Mouse (Mus musculus): ENCODE results near the gene Dmkn.

- TF ChIP-seq TAL1 (IDR thresholded peaks at IDR 0.05; ENCODE audit: low read length) (no peak), GATA1 (IDR thresholded peaks at IDR 0.05; ENCODE audit: low read length) (no peak)
These were observed 19.1 kb downstream of the Dmkn start for GRCm38 (mm10) chr7:30782658-30783057.
